Mouse (Mus musculus) urinary bladder, postnatal 4 days (tissue): ENCODE results near the gene Dchs1.
"Not testable (repeated sequence)": the region's sequence is repeated elsewhere in the genome, so short reads cannot be mapped to it uniquely, and the experiment has no call there.

Experiments
- DNase-seq, 2 experiments: peaks; one replicate each; pipeline ENCODE4 v3.0.0; 2021 to 2022; ENCODE audit warnings: low spot score in 2 of 2

Gene Dchs1

DNA sequence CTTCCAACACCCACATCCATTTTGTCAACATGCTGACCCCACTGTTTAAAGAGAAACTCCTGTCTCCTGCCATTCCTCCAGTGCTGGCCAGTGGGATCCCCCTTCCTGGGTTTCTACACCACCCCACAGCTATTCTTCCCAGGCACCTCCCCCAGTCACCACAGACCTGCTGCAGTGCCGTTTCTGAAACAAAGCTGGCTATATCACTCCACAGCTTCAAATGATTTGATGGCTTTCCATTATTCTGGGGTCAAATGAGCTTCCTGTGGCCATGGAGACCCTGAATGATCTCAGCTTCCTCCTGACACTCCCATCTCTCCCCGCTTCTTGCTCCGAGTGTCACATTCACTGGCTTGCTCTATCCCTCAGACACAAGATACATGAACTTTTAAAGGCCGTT is 2.9 kb downstream of the Dchs1 start:
- DNase-seq = no peak

DNA sequence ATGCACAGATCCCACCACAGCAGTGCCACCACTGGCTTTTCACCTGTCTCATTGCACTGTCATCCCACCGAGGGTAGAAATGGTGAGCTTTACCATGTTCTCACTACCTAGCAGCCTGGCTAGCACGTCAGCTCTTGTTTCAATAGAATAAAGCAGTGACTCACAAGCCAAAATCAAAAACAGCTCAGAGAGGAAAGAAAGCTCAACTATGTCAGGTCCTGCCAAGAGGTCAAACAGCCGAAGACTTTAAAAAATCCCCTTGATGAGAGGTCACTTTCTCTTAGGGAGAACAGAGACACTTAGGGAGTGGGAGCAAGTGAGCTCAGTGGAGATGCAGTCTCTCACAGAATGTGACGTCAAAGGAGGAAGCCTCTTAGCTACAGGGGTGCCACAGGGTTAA is 3.6 kb downstream of the Dchs1 start:
- DNase-seq = no peak

DNA sequence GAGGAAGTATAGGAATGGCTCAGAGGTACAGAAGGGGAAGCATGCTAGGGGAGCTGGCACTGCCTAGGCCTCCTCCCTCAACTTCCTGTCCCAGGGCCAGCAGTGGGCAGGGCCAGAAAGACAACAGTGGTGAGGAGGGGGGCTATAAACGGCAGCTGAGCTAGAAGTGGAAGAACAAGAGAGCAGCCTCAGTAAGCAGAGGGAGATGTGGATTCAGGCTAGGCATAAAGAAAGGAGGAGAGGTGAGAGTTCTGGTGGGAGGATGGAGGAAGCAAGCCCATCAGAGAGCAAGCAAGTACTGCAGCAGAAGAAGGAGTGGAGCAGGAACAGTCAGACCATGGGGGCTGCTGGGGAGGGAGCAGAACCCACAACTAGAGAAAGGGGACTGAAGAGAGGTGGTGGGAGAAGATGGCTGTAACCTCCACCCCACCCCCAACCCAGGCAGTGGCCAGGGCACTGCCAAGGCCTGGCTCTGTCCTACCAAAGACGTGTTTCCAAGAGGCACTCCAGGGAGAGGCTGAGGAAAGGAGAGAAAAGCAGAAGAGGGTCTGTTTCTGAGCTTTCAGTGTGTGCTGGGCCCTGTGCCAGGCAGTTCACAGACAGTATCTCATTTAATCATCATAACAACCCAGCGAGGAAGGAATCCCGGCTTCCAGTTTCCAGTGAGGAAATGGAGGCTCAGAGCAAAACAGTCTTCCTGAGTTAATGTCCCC is 8.7 kb downstream of the Dchs1 start:
- DNase-seq = no peak

DNA sequence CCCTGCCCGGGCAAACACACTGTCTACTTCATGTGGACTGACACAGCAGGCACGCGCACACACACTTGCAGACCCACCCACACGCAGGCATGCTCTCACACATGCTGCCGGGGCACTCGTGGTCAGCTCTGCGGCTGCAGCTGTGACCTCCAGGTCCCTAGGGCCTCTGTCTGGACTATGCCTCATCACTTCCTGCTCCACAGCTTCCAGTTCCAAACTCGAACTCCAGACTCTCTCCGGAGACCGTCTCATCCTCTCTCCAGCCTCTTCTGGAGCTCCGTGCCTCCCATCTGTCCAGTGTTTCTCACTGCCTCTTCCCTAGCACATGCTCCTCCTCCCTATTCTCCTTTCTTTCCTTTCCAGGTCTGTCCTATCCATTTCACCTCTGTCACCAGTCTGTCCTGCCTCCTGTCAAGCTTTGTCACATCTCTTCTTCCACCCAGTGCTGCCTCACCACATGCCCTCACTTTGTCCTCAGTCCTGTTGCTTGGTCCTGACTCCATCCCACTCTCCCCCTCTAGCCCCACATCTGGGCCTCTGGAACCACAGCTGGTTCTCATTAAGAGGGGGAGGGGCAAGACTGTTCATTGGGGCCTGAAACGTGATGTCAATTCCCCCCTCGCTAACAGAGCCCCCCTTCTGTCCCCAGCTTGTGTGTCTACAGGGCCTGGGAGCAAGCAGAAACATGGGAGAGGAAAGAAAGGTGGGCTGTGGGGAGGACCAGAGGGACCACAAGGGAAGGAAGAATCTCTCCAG is 9.5 kb downstream of the Dchs1 start:
- DNase-seq = peak in 1 of 2 experiments; percentile 60

DNA sequence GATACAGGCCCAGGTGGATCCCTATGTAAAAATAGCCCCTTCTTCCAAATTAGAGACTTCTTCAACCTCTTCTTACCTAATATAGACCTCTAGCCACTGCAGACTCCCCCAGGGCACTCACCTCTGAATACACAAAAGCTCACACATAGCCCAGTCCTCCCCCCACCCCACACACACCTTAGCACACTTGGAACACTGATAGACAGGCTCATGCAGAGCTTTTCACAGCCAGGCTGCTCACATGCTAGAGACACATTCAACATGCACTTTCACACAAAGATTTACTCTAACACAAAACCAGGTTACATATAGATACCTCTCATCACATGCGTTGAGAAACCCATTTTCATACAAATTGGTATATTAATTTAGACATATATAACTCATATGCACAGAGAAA is 10.1 kb downstream of the Dchs1 start:
- no peak for DNase-seq

DNA sequence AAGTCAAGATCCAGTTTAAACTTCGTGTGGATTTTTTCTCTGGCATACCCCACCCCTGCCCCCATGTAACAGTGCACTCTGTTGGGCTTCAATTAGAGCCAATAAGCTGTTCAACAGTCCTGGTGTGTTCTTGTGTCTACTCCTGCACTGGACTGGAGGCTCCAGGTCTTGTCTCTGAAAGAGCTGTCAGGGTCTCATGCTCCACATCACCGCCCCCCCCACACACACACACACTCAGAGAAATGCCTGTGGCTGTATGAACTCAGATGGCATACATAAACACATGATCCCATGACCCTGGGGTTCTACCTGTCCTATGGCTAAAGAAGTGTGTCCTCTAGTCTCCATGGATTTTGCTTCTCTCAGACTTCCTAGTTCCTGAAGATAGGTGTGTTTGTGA is 11.4 kb downstream of the Dchs1 start:
- DNase-seq = no peak

DNA sequence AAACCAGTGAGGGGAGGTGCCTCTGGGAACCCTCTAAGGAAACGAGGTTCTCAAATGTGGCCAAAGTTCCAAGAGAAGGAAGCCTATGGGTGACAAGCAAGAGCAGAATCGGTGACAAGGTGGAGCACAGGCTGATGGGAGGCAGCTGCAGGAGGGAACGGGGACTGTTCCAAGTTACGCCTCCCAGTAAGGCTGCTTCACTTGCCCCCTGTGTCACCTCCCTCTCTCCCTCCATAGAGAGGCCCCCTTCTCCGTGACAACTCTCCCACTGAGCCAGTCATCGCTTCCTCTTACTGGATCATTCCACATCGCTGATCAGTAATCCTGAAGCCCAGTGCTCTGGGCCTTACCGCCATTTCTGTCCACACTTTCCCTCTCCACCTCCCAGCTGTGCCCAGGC is 12.8 kb downstream of the Dchs1 start:
- DNase-seq = no peak

DNA sequence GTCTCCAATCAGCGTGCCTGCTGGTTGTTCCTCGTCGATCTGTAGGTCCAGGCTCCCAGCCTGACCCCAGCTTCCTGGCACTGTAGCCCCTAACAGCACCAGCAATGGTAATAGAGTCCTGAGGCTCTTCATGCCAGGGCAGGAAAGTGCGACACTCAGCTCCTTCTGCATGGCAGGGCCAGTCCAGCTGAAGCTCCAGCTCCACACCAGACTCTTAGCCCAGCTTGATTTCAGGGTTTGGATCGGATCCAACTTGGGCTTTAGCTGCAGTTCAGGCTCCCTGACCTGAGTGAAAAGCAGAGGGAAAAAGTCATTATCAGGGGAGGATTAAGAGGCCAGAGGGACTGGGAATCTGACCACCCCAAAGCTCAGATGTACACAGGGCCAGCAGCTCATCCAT is 14.4 kb downstream of the Dchs1 start:
- no peak for DNase-seq

DNA sequence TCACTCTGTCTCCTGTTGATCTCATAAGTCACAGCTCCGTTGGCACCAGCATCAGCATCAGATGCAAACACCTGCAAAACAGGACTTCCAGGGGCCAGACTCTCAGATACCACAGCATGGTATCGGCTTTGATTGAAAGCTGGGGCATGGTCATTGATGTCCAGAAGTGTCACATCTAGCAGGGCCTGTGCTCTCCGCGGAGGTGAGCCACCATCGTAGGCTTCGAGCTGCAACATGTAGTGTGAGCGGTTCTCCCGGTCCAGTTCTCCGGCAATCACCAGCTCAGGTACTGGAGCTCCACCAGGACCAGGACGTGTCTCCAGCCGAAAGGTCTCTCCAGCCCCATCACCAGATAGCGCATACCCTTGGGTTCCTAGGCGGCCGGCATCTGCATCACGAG is 15.1 kb downstream of the Dchs1 start:
- DNase-seq = no peak

DNA sequence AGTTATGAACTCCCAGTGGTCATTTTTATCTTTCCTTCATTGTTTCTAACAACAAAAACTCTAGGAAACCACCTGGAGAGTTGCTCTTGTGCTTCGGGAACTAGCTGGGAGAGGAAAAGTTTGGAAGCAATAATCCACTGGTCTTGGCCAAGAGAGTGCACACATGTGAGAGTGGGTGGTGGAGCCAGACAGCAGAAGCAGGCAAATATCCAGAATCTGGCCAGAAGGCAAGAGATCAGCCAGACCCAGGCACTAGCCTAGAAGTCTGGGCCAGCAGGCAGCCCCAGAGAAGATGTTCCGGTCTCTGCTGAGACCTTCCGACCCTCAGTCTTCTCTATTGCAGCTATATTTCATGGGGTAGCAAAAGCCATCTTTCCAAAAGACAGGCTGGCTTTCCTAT is 17.5 kb downstream of the Dchs1 start:
- DNase-seq = no peak

DNA sequence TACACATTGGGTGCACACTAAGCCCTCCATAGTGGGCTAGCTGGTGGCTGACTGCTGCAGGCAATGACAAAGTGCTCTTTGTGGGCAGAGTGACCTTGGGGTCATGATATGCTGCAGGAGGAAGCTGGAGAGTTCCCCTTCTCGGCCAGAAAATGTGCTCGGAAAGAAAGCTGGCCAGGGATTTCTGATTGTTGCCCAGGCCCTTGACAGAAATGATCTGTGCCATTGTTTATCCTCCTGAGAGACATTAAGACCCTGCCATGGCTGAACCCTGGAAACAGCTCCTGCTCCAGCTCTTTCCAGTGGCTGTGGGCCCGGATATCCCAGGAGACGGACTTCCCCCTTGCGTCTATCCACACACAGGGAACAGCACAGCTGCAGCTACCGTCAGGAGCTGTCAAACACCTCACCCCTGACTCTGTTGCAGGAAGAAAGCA is 19.7 kb downstream of the Dchs1 start:
- no peak for DNase-seq

DNA sequence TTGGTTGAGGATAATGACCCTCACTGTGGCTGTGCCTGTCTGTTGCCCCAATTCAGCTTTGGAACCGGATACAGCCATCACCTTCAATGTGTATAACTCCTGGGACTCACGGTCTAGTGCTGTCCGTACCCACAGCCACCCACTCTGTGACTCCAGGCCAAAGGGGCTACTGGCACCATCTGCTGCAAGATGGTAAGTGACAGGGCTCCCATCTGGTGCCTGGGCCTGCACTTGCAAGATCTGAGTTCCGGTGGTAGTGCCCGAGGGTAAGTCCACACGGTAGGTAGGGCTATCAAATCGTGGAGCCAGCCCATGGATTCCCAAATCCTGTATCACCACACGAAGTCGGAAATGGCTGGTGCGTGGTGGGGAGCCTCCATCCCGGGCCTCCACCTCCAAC is 23.1 kb downstream of the Dchs1 start:
- no peak for DNase-seq

DNA sequence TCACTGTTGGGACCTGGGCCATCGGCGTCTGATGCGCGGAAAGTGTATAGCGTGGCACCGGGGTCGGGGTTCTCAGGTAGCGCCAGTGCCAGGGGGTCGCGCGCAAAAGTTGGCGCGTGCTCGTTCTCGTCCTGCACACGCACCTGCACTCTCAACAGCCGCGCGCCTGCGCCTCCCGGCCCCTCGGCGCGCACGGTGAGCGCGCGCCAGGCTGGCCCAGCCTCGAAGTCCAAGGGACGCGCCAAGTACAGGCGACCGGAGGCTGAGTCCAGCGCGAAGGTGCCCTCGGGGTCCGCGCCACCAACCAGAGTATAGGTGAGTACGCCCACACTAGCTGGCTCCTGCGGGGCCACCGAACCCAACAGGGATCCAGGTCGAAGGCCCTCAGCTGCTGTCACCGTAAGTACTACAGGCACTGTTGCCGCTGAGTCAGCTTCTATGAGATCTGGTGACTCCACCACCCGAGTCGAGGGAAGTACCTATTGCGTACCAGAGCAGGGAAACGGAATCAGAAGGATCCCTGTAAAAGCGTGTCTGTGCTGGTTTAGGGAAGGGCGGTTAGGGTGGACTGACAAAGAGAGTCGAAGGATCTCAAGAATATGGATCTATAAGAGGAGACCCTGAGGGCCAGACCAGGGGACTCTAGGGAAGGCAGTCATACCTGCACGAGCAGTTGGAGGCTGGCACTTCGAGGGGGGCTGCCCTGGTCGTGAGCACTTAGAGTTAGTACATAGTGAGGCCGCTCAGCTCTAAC is 24.8 kb downstream of the Dchs1 start:
- DNase-seq = peak in 1 of 2 experiments; percentile 58

DNA sequence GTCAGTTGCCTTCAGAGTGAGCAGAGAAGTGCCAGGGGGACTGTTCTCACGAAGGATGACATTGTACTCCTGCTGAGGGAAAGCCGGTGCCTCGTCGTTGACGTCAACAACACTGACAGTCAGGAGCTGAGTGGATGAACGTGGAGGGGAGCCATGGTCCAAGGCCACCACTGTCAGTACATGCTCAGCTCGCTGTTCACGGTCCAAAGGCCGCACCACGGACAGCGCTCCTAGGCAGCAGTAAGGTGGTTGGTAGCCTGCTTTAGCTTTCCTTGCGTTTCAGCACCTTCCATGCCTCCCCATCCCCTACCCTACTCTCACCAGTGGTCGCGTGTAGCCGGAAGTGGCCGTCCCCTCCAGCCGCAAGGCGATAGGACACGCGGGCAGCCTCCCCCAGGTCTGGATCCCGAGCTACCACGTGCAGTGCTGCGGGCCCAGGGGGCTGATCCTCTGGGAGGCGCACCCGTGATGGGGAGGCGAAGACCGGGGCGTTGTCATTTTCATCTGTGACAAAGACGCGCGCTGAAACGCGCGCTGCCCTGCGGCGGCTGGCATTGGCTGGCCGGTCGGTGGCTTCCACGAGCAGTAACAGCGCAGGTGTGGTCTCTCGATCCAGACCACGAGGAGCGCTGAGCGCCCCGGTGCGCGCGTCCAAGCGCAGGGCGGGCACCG is 25.5 kb downstream of the Dchs1 start:
- no peak for DNase-seq

DNA sequence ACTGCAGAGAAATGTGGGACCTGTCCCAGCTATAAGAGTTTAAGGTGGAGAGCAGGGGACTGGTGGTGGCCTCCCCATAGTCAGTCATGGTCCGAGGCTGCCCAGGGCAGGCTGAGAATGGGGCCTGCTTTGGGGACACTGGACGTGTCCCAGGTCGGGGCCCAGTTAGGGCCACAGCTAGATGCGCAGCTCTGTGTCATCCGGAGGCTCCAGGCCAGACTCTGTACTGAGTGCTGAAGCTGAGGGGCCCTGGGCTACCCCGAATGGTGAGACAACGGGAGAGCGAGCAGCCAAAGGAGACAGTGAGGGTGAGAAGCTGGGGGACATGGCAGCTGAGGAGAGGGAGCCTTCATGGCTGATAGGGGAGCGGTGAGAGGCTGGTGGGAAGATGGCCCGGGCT is 34.2 kb downstream of the Dchs1 start:
- no peak for DNase-seq

DNA sequence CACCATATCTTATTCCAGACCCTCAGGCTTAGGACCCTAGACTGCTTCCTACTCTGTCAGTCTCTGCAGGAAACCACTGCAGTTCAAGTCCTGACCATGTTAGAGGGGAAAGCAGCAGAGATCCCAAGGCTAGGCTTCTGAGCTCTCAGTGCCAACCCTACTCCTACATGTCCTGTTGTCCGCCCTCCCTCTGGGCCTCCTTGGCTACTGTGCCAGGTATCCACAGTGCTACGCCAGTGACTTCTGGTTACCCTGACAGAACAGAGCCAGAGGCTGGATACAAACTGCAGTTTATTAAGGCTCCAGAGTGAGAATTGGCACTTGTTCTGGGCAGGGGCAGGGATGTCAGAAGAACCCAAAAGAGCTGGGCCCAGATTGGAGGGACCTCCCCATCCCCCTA is 34.7 kb downstream of the Dchs1 start:
- no peak for DNase-seq

DNA sequence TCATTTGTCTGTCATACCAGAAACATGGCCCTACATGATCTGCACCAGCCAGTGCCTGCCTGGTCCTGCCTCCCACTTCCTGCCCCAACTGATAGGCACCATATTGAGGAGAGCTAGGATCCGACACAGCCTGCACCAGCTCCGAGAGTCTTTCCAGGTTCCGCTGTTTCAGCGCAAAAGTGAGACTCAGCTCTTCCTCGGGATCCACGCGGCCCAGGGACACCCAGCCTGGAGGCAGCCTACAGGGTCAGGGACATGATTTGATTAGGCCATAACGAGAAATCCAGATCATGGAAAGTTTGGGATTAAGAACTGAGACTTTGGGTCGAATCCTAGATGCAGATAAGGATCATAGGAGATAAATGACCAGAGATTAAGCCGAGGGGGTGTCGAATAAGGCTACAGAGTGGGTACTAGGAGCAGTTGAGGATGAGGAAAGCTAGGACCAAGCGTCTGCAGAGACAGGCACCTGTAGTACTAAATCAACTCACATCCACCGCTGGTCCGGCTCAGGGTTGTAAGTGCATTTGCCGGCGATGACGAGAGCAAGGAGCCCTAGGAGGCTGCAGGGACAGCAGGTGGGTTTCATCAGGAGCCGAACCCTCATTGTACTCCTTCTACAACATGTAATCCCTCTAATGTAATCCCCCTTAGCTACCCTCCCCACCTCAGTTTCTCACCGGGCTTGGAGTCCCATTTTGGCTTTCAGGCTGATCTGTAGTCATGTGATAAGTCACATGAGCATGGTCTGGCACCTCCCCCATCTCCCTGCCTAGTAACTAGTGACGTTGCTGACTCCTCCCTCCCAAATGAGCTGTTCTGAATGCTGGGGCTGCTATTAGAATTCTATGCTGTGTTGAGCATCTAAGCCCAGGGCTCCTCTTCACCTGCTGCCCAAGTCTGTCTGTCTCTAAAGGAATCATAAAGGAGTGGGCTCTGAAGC is 35.7 kb downstream of the Dchs1 start, which contains the start of gene Tpp1:
Gene Tpp1, minus strand, starts transcription at position 745 of the 943 bp plus-strand sequence.
- peak; percentile 88 to 91 for DNase-seq

DNA sequence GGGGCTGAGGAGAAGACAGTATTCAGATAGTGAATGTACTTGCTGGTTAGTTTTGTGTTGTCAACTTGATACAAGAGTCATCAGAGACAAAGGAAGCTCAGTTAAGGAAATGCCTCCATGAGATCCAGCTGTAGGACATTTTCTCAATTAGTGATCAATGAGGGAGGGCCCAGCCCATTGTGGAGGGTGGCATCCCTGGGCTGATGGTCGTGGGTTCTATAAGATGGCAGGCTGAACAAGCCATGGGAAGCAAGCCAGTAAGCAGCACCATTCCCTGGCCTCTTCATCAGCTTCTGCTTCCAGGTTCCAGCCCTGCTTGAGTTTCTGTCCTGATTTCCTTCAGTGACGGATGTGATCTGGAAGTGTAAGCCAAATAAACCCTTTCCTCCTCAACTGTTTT is 39.7 kb downstream of the Dchs1 start:
- DNase-seq = no peak

DNA sequence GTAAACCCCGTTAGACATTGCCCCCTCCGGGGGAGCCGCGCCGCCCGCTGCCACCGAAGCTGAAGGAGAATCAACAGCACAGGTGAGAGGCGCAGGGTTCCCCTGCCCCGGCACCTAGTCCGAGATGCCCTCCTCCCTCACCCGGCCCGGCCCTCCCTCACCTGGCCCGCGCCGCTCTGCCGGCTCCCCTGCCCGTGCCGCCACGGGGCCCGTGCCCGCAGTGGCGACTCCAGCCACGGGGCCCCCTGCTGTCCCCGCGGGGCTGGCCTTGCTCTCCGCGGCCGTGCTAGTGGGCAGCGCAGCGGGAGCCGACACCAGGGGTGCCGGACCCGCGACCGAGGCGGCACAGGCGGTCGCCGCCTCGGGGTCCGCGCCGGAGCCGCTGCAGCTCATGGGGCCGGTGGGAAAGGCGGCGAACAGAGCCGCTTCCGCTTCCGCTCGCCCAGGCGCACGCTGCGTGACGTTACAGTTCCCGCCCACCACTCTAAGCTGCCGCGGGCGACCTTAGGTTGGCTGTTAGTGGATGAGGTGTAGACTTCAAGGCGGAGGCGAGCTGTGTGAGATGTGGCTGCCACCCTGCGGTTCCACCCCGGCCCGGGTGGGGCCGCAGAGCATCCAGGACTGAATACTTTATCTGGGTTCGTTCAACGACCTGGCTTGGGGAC is 43.4 kb downstream of the Dchs1 start, which contains the start of gene Taf10:
Gene Taf10, minus strand, starts transcription at position 436 of the 665 bp plus-strand sequence.
- peak; percentile 78 to 88 for DNase-seq

DNA sequence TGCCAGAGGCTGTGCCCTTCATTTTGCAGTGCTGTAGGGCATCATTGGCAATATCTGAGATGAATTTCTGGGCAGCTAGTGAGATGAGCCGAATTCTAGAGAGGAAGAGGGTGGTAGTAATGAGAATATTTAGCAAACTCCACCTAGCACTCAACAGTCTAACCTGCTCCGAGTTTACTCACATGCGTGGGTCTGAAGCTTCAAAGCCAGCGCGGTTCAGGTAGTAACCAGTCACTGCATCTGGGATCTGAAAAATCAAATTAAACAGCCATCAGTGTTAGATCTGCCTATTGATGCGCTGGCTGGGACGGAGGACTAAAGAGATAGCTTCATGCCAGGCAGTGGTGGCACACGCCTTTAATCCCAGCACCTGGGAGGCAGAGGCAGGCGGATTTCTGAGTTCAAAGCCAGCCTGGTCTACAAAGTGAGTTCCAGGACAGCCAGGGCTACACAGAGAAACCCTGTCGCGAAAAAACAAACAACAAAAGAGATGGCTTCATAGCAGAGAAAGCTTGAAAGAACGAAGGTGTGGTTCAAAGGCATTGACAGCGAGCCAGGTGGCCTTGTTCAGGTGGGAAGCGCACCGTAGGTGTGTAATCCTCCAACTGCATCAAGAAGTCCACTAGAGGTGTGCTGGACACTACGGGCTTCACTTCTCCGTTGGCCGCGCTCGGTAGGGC is 44.1 kb downstream of the Dchs1 start:
- not testable (repeated sequence) for DNase-seq
